Mouse (Mus musculus) G1E-ER4 (cell line): ENCODE measurements around the gene Trpv5. TPM values are rescaled to one million over a fixed set of nuclear protein-coding genes. Genes with fewer than 3 reads are reported as not detected.

Source experiments
- GATA1 ChIP-seq: IDR thresholded peaks from one replicate; pipeline ENCODE4 v1.8.0; 2012; ENCODE audit warnings: low read length, inconsistent platforms
- polyA plus RNA-seq: library from polyadenylated mRNA; stranded (reverse); fragments of >175 nt; gene quantifications from 2 replicates; pipeline ENCODE4 v1.2.3, GENCODE M21; 2012

The Trpv5 gene
- polyA plus RNA-seq, 1 experiment = not detected

GRCm38 (mm10) chr6:41646672-41647071 lies 33.9 kb downstream of the Trpv5 start:
- TF ChIP-seq GATA1 = no peak

- TF ChIP-seq GATA1 = no peak
Observed at GRCm38 (mm10) chr6:41646220-41646619, 34.3 kb downstream of the Trpv5 start.

- no peak for TF ChIP-seq GATA1
Observed at GRCm38 (mm10) chr6:41643227-41643626, 37.3 kb downstream of the Trpv5 start.

- TF ChIP-seq GATA1 = no peak
Observed at GRCm38 (mm10) chr6:41642765-41643164, 37.8 kb downstream of the Trpv5 start.

- no peak for TF ChIP-seq GATA1
Observed at GRCm38 (mm10) chr6:41641173-41641866, 39.2 kb downstream of the Trpv5 start.

GRCm38 (mm10) chr6:41640449-41640848 lies 40.1 kb downstream of the Trpv5 start:
- no peak for TF ChIP-seq GATA1

GRCm38 (mm10) chr6:41637927-41638506 lies 42.6 kb downstream of the Trpv5 start:
- TF ChIP-seq GATA1 = no peak

GRCm38 (mm10) chr6:41637393-41637792 lies 43.2 kb downstream of the Trpv5 start:
- no peak for TF ChIP-seq GATA1

- TF ChIP-seq GATA1 = no peak
Observed at GRCm38 (mm10) chr6:41636178-41636577, 44.4 kb downstream of the Trpv5 start, which contains the start of gene Trpv6. TSS of gene Trpv6 (minus strand) at chr6:41636405.

- no peak for TF ChIP-seq GATA1
Observed at GRCm38 (mm10) chr6:41635211-41635610, 45.4 kb downstream of the Trpv5 start.

- no peak for TF ChIP-seq GATA1
Observed at GRCm38 (mm10) chr6:41631549-41631948, 49.0 kb downstream of the Trpv5 start.

- no peak for TF ChIP-seq GATA1
Observed at GRCm38 (mm10) chr6:41630791-41631190, 49.8 kb downstream of the Trpv5 start.

- TF ChIP-seq GATA1 = no peak
Observed at GRCm38 (mm10) chr6:41628180-41628579, 52.4 kb downstream of the Trpv5 start.

GRCm38 (mm10) chr6:41622661-41623060 lies 57.9 kb downstream of the Trpv5 start:
- TF ChIP-seq GATA1 = no peak

GRCm38 (mm10) chr6:41621241-41621990 lies 59.2 kb downstream of the Trpv5 start:
- TF ChIP-seq GATA1 = no peak

- TF ChIP-seq GATA1 = no peak
Observed at GRCm38 (mm10) chr6:41620173-41620798, 60.3 kb downstream of the Trpv5 start.
